Mouse (Mus musculus) embryonic fibroblast, embryonic 13.5 days (primary cell): ENCODE data around the gene Olfr648. TPM values are rescaled to one million over a fixed set of nuclear protein-coding genes. Genes with fewer than 3 reads are reported as not detected.

Source experiments
- H3K27ac ChIP-seq: 2 replicates; pipeline ENCODE4 v1.5.1; 2012; ENCODE audit warnings: low read length, control low read depth, inconsistent platforms; ENCODE audit not compliant: insufficient read depth
- H3K4me1 ChIP-seq: 2 replicates; pipeline ENCODE4 v1.6.1; 2011; ENCODE audit warnings: low read length; ENCODE audit not compliant: control insufficient read depth, insufficient read depth
- H3K4me3 ChIP-seq: 2 replicates; pipeline ENCODE4 v1.5.1; 2011; ENCODE audit warnings: mild to moderate bottlenecking, control low read depth, low read length; ENCODE audit not compliant: insufficient read depth
- CTCF ChIP-seq: IDR thresholded peaks from 2 replicates; pipeline ENCODE4 v1.5.1; 2011; ENCODE audit warnings: mild to moderate bottlenecking, control low read depth, low read length, moderate library complexity, borderline replicate concordance; ENCODE audit not compliant: insufficient read depth
- POLR2A ChIP-seq: IDR thresholded peaks from 2 replicates; pipeline ENCODE4 v1.6.1; 2011; ENCODE audit warnings: low read depth, mild to moderate bottlenecking, control low read depth, low read length, moderate library complexity
- polyA plus RNA-seq: library from polyadenylated mRNA; stranded (reverse); fragments of >200 nt; gene quantifications from 2 replicates; pipeline ENCODE4 v1.2.4, GENCODE M21; 2011; ENCODE audit warnings: low read depth; ENCODE audit not compliant: missing spikeins, insufficient read length

The Olfr648 gene
- polyA plus RNA-seq, result not detected in 2 replicates

DNA sequence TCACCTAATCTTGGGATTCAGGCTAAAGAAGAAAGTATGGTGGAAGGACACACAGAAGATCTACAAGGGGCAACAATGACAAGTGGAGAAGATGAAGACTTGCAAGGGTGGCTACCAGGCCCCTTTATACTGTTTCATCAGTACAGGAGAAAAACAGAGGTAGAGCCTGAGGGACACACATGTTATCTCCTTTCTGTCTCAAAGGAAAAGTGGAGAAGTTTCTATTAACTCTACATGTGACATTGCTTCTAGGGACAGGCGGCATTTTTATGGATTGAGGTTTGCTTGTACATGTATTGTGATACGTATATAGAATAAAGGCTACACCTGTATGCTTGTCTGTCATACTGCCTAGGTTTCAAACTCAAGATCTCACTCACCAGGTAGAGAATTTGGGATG is at the start of gene Olfr648:
TSS of gene Olfr648 (minus strand) at position 101 of the 400 bp plus-strand sequence.
- no peaks in the 10 kb centered on the region for H3K4me1 ChIP-seq
- no peak within 1 kb of the TSS for H3K27ac ChIP-seq
- H3K4me3 ChIP-seq, result no peak within 1 kb of the TSS
- TF ChIP-seq CTCF (no peak), POLR2A (no peak)

DNA sequence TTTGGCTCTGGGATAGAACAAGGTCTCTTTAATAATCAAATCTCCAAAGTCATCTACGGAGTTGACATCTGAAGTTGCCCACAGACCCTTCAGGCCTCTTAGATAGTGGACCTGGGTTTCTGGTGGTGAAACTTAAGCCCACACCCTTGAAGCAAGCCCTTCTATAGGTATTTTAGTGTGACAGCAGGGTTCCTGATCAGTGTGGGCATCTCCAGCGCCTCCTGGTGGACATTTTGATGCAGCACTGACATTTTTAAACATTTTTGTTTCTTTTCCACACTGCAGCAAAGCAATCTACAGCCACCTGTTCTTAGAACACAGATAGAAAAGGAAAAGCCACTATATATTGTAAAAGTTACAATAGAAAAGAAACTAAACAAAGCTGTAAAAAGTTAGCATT is 48.0 kb upstream of the Olfr648 start:
- H3K27ac ChIP-seq, result no peak overlapping the region
- no peak overlapping the region for H3K4me3 ChIP-seq
- peaks cover 5% of the 10 kb centered on the region; the same call in 1 of the 2 replicates for H3K4me1 ChIP-seq
- TF ChIP-seq CTCF (peak; percentile 40; the same call in 1 of the 2 replicates), POLR2A (no peak)

- peak within 1 kb of the TSS; percentile 14; the same call in 1 of the 2 replicates for H3K27ac ChIP-seq
- H3K4me1 ChIP-seq, result no peaks in the 10 kb centered on the region
- TF ChIP-seq POLR2A (peak; percentile 19; the same call in 1 of the 2 replicates), CTCF (no peak)
- peak within 1 kb of the TSS; percentile 42 for H3K4me3 ChIP-seq
Measured at GRCm38 (mm10) chr7:104218701-104219569, 35.7 kb upstream of the Olfr648 start, which contains the start of gene Trim6. Gene Trim6 (plus strand): TSS chr7:104218793.

DNA sequence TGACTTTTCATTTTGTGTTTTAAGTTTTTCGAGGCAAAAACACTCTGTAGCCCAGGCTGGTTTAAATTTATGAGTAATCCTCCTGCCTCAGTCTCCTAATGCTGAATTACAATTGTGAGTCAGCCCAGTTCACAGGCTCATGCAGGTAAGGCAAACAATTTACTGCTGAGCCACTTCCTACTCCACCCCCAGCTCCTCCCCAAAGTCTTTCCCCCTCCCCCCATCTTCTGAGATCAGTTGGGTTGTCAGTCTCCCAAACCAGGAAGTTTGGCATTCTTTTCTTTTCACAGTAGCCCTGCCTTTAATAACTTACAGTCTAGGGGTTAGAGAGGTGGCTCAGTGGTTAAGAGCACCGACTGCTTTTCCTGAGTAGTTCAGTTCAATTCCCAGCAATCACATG is 34.7 kb upstream of the Olfr648 start:
- H3K4me1 ChIP-seq, result no peaks in the 10 kb centered on the region
- H3K27ac ChIP-seq, result no peak overlapping the region
- TF ChIP-seq POLR2A (no peak), CTCF (no peak)
- no peak overlapping the region for H3K4me3 ChIP-seq

GRCm38 (mm10) chr7:104216011-104216535 is 32.9 kb upstream of the Olfr648 start:
- Histone ChIP-seq H3K4me1 (no peaks in the 10 kb centered on the region), H3K4me3 (no peak overlapping the region), H3K27ac (no peak overlapping the region)
- TF ChIP-seq POLR2A, result no peak
- no peak for TF ChIP-seq CTCF

DNA sequence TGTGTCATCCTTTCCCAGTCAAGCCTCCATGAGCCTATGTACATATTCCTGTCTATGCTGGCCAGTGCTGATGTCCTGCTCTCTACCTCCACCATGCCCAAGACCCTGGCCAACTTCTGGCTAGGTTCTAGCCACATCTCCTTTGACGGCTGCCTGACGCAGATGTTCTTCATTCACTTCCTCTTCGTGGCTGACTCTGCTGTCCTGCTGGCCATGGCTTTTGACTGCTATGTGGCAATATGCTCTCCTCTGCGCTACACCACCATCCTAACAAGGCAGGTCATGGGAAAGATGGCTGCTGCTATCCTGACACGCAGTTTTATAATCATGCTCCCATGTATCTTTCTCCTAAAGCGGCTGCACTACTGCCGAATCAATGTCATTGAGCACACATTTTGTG is 23.0 kb upstream of the Olfr648 start:
- Histone ChIP-seq H3K4me3 (no peak overlapping the region), H3K4me1 (no peaks in the 10 kb centered on the region), H3K27ac (no peak overlapping the region)
- TF ChIP-seq CTCF (no peak), POLR2A (no peak)

- no peaks in the 10 kb centered on the region for H3K4me1 ChIP-seq
- H3K4me3 ChIP-seq, result no peak overlapping the region
- H3K27ac ChIP-seq, result no peak overlapping the region
- TF ChIP-seq CTCF (peak; percentile 97), POLR2A (no peak)
Measured at GRCm38 (mm10) chr7:104199822-104200221, 16.6 kb upstream of the Olfr648 start.

GRCm38 (mm10) chr7:104195885-104196284 is 12.7 kb upstream of the Olfr648 start, which contains the start of gene Olfr649:
Gene Olfr649 (minus strand): TSS chr7:104195985.
- H3K4me3 ChIP-seq, result no peak within 1 kb of the TSS
- no peaks in the 10 kb centered on the region for H3K4me1 ChIP-seq
- H3K27ac ChIP-seq, result no peak within 1 kb of the TSS
- TF ChIP-seq POLR2A (no peak), CTCF (no peak)

DNA sequence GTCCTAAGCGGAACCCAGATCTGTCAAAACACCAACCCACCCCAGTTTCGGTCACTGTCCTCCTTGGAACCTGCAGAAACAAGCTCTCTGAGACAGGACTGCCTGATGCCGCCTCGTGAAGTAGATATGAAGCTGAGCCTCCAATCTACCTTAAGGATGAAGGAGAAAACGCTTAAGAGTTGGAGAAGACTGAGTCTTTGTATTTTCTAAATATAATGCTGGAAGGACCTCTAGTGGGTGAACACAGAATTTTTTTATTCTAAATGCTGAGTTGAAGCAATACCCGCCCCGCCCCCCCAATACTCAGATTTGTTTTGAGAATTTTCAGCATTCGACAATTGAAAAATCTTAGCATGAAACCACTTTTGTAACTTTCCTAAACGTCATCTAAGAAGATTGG is 8.1 kb upstream of the Olfr648 start:
- no peak for TF ChIP-seq POLR2A
- TF ChIP-seq CTCF, result no peak
- no peak overlapping the region for H3K27ac ChIP-seq
- no peaks in the 10 kb centered on the region for H3K4me1 ChIP-seq
- no peak overlapping the region for H3K4me3 ChIP-seq

DNA sequence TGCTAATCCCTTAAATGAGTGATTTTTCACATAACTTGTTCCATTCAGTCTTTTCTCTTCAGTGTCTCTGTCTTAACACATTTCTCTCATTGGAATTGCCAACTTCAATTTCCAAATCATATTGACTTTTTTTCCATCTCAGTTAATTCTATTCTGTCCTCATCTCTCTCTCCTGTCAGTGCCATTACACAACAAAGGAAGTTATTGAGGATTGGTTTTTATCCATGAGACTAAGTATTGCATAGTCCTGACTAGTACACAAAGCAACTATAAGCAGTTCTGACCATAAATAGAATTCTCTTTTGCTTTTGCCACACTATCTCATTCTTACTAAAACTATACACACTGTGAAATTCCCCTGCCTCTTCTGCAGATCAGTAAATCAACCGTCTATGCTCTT is 4.1 kb downstream of the Olfr648 start:
- TF ChIP-seq POLR2A (no peak), CTCF (no peak)
- Histone ChIP-seq H3K4me3 (no peak overlapping the region), H3K4me1 (no peaks in the 10 kb centered on the region), H3K27ac (no peak overlapping the region)
